Mouse (Mus musculus): ENCODE results near the gene Rnf212. TPM values are rescaled to one million over a fixed set of nuclear protein-coding genes. Genes with fewer than 3 reads are reported as not detected.
A peak's percentile ranks its signal among the peaks of the same experiment; 100 is the strongest.

The Rnf212 gene
- polyA plus RNA-seq, 1 experiment from 2014 or later: 4.7 TPM

DNA sequence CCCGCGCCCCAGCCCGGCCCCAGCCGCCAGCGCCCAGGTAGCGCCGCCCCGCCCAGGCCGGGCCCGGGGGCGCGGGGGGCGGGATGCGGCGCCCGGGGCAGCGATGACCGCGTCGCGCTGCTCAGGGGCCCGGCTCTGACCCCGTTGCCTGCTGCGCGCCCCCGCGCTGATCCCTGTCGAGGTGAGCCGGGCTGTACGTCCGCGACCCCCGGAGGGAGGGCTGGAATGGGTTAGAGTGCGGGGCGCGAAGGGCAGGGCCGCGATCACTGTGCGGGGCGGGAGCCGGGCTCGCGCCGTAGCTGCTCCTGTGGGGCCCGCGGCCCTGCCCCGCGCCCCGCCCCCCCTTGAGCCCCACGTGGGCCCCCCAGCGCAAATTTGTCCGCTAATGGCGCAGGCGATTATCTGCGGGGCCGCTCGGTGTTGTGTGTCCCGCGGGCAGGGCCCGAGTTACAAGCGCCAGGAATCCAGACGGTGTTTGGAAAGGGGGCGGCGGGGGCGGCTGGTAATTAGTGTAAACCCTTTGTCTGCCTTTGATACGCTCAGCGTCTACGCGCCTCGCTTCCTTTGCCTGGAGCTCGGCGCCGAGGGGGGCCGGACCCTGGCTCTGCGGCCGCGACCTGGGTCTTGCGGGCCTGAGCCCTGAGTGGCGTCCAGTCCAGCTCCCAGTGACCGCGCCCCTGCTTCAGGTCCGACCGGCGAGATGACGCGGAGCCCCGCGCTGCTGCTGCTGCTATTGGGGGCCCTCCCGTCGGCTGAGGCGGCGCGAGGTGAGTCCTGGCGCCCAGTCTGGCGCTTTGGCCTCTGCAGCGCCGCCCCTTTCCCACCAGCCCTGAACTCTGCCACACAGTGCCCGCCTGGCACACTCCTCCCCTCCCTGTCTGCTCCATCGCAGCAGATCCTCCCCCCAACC, 80.2 kb downstream of the Rnf212 start:
- Histone ChIP-seq H3K9me3 (replicated peaks) (no peaks in the 10 kb centered on the region), H3K4me2 (peak overlapping the region; percentile 99), H3K27me3 (peaks cover 5% of the 10 kb centered on the region; the same call in 1 of the 2 replicates), H3K4me3 (replicated peaks) (peak overlapping the region; percentile 90), H3K9ac (peak overlapping the region; percentile 89), H3K27ac (peak overlapping the region; percentile 76), H3K4me1 (replicated peaks) (peaks cover 71% of the 10 kb centered on the region), H3K36me3 (no peaks in the 10 kb centered on the region)
- 1% methylated on average over 84 of the region's 99 CpGs for WGBS (ENCODE audit: insufficient replicate concordance)
- ATAC-seq (ENCODE audit: low read depth) (peak; percentile 52), DNase-seq (peak; percentile 61)

GRCm38 (mm10) chr5:108693872-108694288, 80.9 kb downstream of the Rnf212 start:
- H3K9me3 ChIP-seq (replicated peaks): no peaks in the 10 kb centered on the region
- no peaks in the 10 kb centered on the region for H3K36me3 ChIP-seq
- peak overlapping the region; percentile 89 for H3K9ac ChIP-seq
- DNase-seq (peak; percentile 84), ATAC-seq (ENCODE audit: low read depth) (peak; percentile 94)
- under 1% methylated on average over 43 of the region's 43 CpGs for WGBS (ENCODE audit: insufficient replicate concordance)
- H3K27ac ChIP-seq: peak overlapping the region; percentile 76
- H3K4me1 ChIP-seq (replicated peaks): peaks cover 64% of the 10 kb centered on the region
- H3K4me2 ChIP-seq: peak overlapping the region; percentile 99
- peak overlapping the region; percentile 90 for H3K4me3 ChIP-seq (replicated peaks)
- peaks cover 5% of the 10 kb centered on the region; the same call in 1 of the 2 replicates for H3K27me3 ChIP-seq

DNA sequence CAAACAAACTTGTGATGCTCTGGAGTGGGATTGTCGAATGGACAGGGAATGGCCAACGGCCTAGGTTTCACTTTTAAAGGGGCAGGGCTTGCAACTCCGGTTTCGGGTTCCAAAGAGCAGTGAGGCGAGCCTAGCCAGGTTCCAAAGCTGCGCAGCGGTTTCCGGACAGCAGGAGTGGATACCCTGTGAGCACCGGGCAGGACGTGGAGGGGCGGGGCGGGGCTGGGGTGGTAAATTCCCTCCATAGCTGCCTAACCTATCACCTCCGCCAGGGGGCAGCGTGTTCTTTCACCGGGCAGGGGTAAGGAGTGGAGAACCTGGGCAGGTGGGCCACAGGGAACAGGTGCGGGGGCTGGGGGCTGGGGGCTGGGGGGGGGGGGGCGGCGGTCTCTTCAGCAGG, 82.5 kb downstream of the Rnf212 start, which contains the start of gene Fgfrl1:
Gene Fgfrl1, plus strand, starts transcription at position 112 of the 400 bp plus-strand sequence.
- Histone ChIP-seq H3K4me2 (peak within 1 kb of the TSS; percentile 99), H3K27me3 (peaks cover 8% of the 10 kb centered on the region; the same call in 1 of the 2 replicates), H3K36me3 (no peaks in the 10 kb centered on the region), H3K4me3 (replicated peaks) (peak within 1 kb of the TSS; percentile 90), H3K4me1 (replicated peaks) (peaks cover 51% of the 10 kb centered on the region), H3K27ac (0 out of 2 replicates have a peak within 1 kb of the TSS, but pooled peaks have one; percentile 0), H3K9ac (peak within 1 kb of the TSS; percentile 63), H3K9me3 (replicated peaks) (no peaks in the 10 kb centered on the region)
- DNase-seq (peak; percentile 64), ATAC-seq (ENCODE audit: low read depth) (peak; percentile 8; the same call in 1 of the 2 replicates)
- 2% methylated on average over 18 of the region's 18 CpGs for WGBS (ENCODE audit: insufficient replicate concordance)

GRCm38 (mm10) chr5:108691152-108691551, 83.6 kb downstream of the Rnf212 start:
- H3K27me3 ChIP-seq: peaks cover 8% of the 10 kb centered on the region; the same call in 1 of the 2 replicates
- no peak overlapping the region for H3K9ac ChIP-seq
- peaks cover 39% of the 10 kb centered on the region for H3K4me1 ChIP-seq (replicated peaks)
- DNase-seq: no peak
- H3K36me3 ChIP-seq: no peaks in the 10 kb centered on the region
- H3K9me3 ChIP-seq (replicated peaks): no peaks in the 10 kb centered on the region
- WGBS (ENCODE audit: insufficient replicate concordance): 52% methylated on average over 4 of the region's 4 CpGs
- H3K27ac ChIP-seq: no peak overlapping the region
- H3K4me2 ChIP-seq: 0 out of 2 replicates have a peak overlapping the region, but pooled peaks have one; percentile 99
- H3K4me3 ChIP-seq (replicated peaks): no peak overlapping the region
- ATAC-seq (ENCODE audit: low read depth): no peak

DNA sequence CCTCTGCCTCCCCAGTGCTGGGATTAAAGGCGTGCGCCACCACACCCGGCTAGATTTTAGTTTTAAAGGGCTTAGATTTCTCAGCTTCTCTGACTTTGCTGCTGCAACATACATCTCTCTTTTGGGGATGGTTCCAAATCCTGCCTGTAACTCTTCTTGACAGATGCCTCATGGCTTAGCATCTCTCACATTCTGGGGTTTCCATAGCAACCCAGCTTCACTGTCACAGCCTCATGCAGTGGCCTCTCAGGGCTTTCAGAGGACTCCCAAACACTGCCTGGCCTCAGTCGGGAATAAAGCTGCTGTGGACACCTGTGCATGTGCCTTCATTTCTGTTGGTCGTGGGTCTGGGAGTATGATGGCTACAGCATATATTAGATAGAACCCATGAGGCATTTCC, 85.7 kb downstream of the Rnf212 start:
- H3K9me3 ChIP-seq (replicated peaks): no peaks in the 10 kb centered on the region
- no peak for ATAC-seq (ENCODE audit: low read depth)
- 70% methylated on average over 5 of the region's 5 CpGs for WGBS (ENCODE audit: insufficient replicate concordance)

DNA sequence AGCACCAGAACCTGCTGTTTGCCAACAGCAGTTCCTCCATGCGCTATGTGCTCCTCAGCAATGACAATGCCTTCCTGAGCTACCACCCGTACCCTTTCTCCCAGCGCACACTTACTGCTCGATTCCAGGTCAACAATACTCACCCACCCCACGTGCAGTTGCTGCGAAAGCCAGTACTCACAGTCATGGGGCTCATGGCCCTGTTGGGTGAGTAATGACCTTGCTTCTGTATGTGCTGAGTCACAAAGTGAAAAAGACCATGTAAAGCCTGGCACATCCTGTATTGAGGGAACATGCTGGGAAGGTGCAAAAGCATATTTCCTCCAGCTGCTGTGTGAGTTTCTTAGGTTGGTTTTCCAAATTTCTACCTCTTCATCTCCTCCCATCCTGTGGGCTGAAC, 93.9 kb downstream of the Rnf212 start:
- H3K4me3 ChIP-seq (replicated peaks): no peak overlapping the region
- no peak overlapping the region for H3K9ac ChIP-seq
- no peak overlapping the region; the same call in 1 of the 2 replicates for H3K27ac ChIP-seq
- no peaks in the 10 kb centered on the region for H3K9me3 ChIP-seq (replicated peaks)
- no peaks in the 10 kb centered on the region for H3K36me3 ChIP-seq
- no peak overlapping the region for H3K4me2 ChIP-seq
- 85% methylated on average over 6 of the region's 6 CpGs for WGBS (ENCODE audit: insufficient replicate concordance)
- ATAC-seq (ENCODE audit: low read depth): no peak
- peaks cover 53% of the 10 kb centered on the region for H3K4me1 ChIP-seq (replicated peaks)
- H3K27me3 ChIP-seq: no peaks in the 10 kb centered on the region
- DNase-seq: no peak

More for the DNA sequence above, 85.7 kb downstream of the Rnf212 start:
- Histone ChIP-seq H3K9ac (no peak overlapping the region), H3K4me3 (replicated peaks) (no peak overlapping the region), H3K4me1 (replicated peaks) (peaks cover 23% of the 10 kb centered on the region), H3K36me3 (no peaks in the 10 kb centered on the region), H3K4me2 (no peak overlapping the region), H3K27ac (no peak overlapping the region), H3K27me3 (peaks cover 8% of the 10 kb centered on the region; the same call in 1 of the 2 replicates)
- no peak for DNase-seq

DNA sequence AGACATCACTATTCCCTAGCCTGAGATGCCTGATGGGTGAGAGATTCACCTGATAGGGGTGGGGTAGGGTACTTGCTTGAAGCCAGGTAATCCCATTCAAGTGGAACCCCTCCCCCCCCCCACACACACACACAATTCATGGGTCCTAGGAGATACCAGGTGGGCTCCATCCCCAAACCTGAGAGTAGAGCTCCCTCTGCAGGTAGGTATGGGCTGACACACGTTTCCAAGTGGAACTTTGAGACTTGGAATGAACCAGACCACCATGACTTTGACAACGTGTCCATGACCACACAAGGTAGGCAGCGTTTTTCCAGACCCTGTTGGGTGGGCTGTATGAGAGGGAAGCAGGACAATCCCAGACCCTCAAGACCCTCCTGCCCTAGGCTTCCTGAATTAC, 94.9 kb downstream of the Rnf212 start:
- H3K27ac ChIP-seq: no peak overlapping the region
- H3K4me2 ChIP-seq: no peak overlapping the region
- DNase-seq (no peak), ATAC-seq (ENCODE audit: low read depth) (no peak)
- WGBS (ENCODE audit: insufficient replicate concordance): 36% methylated on average over 3 of the region's 3 CpGs
- H3K4me3 ChIP-seq (replicated peaks): no peak overlapping the region
- no peaks in the 10 kb centered on the region for H3K36me3 ChIP-seq
- H3K9me3 ChIP-seq (replicated peaks): no peaks in the 10 kb centered on the region
- H3K9ac ChIP-seq: no peak overlapping the region
- no peaks in the 10 kb centered on the region for H3K27me3 ChIP-seq
- peaks cover 63% of the 10 kb centered on the region for H3K4me1 ChIP-seq (replicated peaks)

Other genes with a start within 250 kb of the Rnf212 start
- gene Cplx1, start 225.0 kb downstream of the Rnf212 start, polyA plus RNA-seq (2015; fragmentation: Nextera tagmentation; extraction: Ambion mirVana): 0.06 and 0.09 TPM in 2 replicates
- 23.1 and 33.3 TPM in 2 replicates for gene Gak, start 145.2 kb downstream of the Rnf212 start, polyA plus RNA-seq (2015; fragmentation: Nextera tagmentation; extraction: Ambion mirVana)
- 12.9 and 13.9 TPM in 2 replicates for gene Tmem175, start 145.2 kb downstream of the Rnf212 start, polyA plus RNA-seq (2015; fragmentation: Nextera tagmentation; extraction: Ambion mirVana)
- 3.4 and 3.8 TPM in 2 replicates for gene Idua, start 114.7 kb downstream of the Rnf212 start, polyA plus RNA-seq (2015; fragmentation: Nextera tagmentation; extraction: Ambion mirVana)
- gene Dgkq, start 105.3 kb downstream of the Rnf212 start, polyA plus RNA-seq (2015; fragmentation: Nextera tagmentation; extraction: Ambion mirVana): 2.9 and 3.6 TPM in 2 replicates
- gene Slc26a1, start 99.4 kb downstream of the Rnf212 start, polyA plus RNA-seq (2015; fragmentation: Nextera tagmentation; extraction: Ambion mirVana): 12.0 and 12.7 TPM in 2 replicates
- 7.5 and 8.8 TPM in 2 replicates for gene Fgfrl1, start 82.6 kb downstream of the Rnf212 start, polyA plus RNA-seq (2015; fragmentation: Nextera tagmentation; extraction: Ambion mirVana)
- not detected in 2 replicates for gene Tmed11, start 20.4 kb upstream of the Rnf212 start, polyA plus RNA-seq (2015; fragmentation: Nextera tagmentation; extraction: Ambion mirVana)
- gene Vmn2r8, start 33.9 kb upstream of the Rnf212 start, polyA plus RNA-seq (2015; fragmentation: Nextera tagmentation; extraction: Ambion mirVana): not detected in 2 replicates
- gene Vmn2r9, start 77.6 kb upstream of the Rnf212 start, polyA plus RNA-seq (2015; fragmentation: Nextera tagmentation; extraction: Ambion mirVana): not detected in 2 replicates
- gene Vmn2r10, start 231.5 kb upstream of the Rnf212 start, polyA plus RNA-seq (2015; fragmentation: Nextera tagmentation; extraction: Ambion mirVana): not detected in 2 replicates

All from liver, embryonic 13.5 days (tissue).